Mouse (Mus musculus) urinary bladder, postnatal 25 days (tissue): ENCODE measurements at regions not wholly inside any gene's neighbourhood (a gene's known extent, or its start where the extent isn't known, plus 50 kb on each side); places are given as distances from the start of the nearest gene placed in this dataset.

ENCODE experiments used
- DNase-seq: peaks from one replicate; pipeline ENCODE4 v3.0.0; 2022; ENCODE audit warnings: low spot score

DNA sequence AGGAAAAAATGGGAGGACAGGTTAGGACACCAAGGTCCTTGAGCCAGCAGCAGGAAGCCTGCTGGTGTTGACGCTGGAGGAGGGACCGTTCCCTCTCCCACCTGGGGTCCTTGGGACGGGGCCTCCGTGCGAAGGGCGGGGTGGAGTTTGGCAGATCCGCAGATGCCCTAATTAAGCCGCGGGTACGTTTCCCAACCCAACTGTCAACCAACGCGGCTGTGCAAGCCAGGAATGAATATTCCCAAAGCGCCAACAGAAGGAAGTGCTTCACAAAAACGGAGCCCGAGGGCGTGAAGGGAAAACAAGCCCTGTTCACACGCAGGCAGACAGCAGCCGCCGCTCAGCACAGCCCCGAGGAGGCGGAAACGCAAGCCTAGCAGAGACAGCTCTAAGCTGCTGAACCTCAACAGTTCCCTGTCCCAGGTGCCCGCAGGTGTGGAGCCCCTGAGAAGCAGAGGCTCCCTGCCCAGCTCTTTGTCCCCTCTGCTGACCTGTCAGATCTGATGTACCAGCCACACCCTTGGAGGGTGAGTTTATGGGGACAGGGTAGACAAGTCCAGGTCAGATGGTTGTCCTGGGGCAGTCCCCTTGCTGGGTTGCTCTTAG lies 136.1 kb upstream of the Gli2 start:
- no peak for DNase-seq

DNA sequence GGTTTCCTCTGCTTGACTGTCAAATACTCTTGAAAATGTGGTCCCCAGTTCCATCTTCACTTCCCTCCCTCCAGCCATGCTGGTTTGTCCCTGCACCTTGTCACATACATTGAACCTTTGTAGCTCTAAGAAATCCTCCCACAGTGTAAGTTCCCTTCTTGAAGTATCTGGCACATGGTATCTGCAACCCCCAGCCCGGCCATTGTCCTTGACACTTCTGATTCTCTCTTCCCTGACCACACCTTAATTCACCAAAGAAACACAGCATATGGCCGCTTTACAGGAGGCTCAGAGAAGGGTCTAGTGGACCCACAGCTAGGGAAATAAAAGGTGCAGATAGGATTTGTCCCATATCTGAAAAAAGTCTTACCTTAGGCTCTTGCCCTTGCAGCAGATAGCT lies 133.9 kb upstream of the Gli2 start:
- DNase-seq, result no peak

DNA sequence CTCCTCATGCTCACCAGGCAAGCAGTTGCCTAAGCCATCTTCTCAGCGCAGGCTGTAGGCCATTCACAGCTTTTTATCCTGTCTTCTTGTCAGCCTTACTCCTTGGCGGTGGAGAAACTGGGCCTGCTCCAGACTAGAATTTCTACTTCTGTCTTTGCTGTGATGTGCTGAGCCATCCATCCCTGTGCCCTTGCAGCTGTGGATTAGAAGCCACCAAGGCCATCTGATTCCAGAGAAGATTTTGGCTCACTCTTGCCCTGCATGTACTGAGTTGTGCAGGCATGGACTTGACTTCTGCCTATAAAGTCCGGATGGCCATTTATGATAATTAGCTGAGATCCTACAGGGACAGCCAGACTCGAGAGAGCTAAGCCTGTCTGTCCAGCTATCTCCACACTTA lies 133.4 kb upstream of the Gli2 start:
- DNase-seq, result no peak

DNA sequence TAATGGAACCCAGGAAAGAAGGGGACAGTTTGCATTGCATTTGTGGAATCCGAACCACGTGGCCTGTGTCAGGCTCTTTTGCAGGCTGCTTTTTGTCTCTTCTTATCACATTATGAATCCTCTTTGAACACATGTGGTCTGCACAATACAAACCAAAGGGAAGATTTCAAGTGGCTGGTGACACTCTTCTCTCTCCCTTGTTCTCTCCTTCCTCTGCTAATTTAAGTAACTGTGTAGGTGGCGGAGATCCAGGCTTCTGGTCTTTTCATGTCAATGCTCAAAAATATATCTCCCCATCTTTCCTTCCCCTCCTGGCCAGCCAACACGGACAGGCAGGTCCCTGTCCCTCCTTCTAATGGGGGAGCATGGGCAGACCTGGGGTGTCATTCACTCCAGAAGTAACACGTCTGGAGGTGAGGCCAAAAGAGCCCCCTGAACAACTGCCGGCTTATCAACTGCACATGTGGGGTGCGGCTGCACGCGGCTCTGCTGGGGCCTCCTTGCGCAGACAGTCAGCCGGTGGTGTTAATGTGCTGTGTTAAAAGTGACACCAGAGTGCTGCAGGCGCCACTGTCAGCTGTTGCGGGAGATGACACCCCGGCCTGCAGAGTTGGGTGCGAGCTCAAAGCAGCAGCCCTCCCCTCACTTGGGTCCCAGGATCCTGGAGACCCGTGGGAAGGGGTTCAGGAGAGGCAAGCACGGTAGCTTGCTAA lies 130.3 kb upstream of the Gli2 start:
- DNase-seq, result no peak

DNA sequence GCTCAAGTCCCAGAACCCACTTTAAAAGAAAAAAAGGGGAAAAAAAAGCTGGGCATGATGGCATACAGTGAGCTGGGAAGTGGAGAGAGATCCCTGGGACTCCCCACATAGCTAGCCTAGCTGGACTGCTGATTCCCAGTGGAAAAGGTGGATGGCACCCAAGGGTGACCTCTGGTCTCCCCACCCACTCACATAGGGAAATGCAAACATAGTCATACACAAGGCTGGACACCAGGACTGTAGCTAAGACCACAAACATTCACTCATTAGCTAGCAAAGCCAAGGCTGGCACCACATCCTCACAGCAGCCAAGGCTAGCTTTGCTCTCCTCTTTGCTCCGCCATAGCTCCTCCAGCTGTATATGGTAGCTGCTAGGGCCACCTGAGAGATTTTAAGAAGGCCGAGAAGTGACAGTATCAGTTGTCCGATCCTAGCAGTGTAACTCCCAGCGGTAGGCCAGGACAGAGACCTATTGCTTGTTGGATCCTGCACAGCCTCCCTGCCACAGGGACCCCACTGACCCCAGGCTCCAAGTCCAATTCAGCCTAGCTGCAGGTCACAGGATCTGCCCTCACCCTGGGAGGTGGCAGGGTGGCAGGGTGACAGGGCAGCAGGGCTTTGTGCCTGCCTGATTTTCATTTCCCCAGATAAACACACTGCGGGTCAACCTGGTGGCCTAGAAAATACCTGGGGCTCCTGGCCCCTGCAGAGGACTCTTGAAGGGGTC lies 119.8 kb upstream of the Gli2 start:
- DNase-seq, result no peak

- no peak for DNase-seq
Measured at GRCm38 (mm10) chr1:119167443-119167842, 114.0 kb upstream of the Gli2 start.

- no peak for DNase-seq
Measured at GRCm38 (mm10) chr1:119166286-119166685, 112.9 kb upstream of the Gli2 start.

GRCm38 (mm10) chr1:119164811-119165210 lies 111.4 kb upstream of the Gli2 start:
- no peak for DNase-seq

GRCm38 (mm10) chr1:119163846-119164245 lies 110.4 kb upstream of the Gli2 start:
- no peak for DNase-seq

- no peak for DNase-seq
Measured at GRCm38 (mm10) chr1:119163114-119163740, 109.8 kb upstream of the Gli2 start.

DNA sequence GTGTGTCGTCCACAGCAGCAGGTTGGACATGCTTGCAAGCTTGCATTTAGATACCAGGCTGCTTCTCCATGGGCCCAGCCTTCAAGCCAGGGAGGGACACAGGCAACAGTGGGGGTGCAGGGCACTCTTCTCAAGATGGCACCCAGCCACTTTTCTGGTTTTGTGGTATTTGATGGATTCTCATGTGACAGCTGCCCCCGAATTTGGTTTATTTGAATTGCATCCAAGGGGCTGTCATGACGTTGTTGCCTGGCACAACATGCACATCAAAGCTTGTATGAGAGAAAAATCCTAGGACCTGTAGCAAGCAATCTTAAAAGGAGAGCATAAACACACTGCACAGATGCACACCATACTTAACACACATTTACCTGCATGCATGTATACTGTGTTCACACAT lies 108.3 kb upstream of the Gli2 start:
- DNase-seq, result no peak

GRCm38 (mm10) chr1:119160354-119160753 lies 106.9 kb upstream of the Gli2 start:
- no peak for DNase-seq

DNA sequence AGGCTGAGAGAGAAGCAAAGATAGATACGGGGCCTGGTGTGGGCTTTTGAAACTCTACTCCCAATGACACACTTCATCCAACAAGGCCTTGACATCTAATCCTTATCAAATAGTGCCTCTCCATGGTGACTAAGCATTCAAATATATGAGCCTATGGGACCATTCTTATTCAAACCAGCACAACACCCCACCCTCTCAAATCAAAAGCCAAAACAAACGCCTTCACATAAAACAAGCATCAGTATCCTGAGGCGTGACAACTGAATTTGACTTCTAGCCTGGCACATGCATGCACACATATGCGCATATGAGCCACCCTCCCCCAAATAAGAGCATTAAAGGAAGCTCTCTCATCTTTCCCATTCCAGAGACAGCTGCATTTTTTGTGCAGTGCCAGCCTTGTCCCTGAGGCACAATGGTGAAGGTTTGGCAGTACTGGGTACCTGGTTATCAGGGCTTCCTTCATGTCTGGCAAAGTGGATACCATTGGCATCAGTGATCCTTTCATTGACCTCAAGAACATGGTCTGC lies 103.8 kb upstream of the Gli2 start:
- DNase-seq, result no peak

GRCm38 (mm10) chr1:119153619-119154018 lies 100.2 kb upstream of the Gli2 start:
- no peak for DNase-seq

GRCm38 (mm10) chr1:119152776-119153175 lies 99.4 kb upstream of the Gli2 start:
- no peak for DNase-seq

DNA sequence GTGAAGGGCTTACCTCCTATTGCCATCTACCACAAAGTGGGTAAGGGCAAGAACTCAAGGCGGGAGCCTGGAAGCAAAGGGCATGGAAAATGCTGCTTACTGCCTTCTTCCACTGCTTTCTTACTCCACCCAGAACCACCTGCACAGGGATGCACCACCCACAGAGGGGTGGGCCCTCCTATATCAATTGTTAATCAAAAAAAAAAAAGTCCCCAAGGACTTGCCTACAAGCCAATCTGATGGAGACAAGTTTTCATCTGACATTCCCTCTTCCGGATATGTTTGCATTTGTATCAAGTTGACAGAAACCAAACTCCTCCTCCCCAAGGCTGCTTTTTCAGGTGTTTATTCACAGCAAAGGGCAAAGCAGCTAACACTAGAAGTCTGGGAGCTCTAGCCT lies 94.1 kb upstream of the Gli2 start:
- DNase-seq, result no peak

DNA sequence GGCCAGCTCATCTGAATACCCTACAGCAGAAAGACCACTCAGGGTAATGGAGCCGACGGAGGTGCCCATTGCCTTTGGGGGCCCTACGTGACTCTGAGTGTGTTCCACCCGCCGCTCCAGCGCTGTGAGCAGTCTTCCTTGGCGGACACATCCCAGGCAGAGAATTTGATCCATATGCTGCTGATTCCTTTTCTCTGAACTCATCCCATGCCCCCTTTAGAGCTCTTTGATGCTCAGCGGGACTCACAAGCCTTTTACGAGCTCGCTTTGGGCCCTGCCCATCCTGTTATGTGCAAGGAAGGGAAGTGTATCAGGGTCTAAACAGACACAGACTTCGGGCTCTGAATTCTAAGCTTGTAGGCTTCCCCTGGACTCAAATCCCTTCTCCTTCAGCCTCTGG lies 90.4 kb upstream of the Gli2 start:
- DNase-seq, result no peak

DNA sequence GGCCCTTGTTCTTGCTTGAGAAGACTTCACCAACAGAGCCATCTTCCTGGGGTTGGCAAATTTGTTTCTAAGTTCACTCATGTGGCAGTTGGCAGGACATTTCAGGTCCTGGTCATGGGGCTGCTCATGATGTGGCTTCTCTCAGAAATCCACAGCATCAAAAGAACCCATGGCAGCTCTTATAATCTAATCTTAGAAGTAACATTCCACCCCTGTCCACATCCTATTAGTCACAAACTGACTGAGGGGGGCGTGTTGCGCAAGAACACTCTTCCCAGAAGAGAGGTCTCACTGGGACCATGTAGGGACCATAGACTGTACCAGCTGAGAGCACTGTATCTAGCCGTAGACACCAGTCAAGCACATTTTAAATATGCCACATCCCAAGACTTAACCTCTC lies 75.6 kb upstream of the Gli2 start:
- no peak for DNase-seq

DNA sequence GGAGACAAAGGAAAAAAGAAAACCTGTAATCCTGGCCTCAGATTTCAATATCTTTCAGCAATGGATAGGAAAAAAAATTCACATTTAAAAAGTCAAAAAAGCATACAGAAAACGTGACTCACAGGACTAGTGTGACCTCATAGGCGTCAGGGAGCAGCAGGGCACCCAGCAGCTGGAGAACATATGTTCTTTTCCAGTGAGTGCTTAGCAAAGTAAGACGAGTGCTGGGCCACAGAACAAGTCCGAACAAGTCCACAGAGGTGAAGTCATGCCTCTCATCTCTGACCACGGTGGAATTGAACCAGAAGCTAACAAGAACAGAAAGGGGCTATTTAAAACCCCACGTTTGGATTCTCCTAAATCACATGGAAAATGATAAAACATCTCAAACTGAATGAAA lies 72.1 kb upstream of the Gli2 start:
- no peak for DNase-seq

GRCm38 (mm10) chr1:119124798-119125197 lies 71.4 kb upstream of the Gli2 start:
- DNase-seq, result no peak

GRCm38 (mm10) chr1:119124063-119124462 lies 70.6 kb upstream of the Gli2 start:
- DNase-seq, result no peak

DNA sequence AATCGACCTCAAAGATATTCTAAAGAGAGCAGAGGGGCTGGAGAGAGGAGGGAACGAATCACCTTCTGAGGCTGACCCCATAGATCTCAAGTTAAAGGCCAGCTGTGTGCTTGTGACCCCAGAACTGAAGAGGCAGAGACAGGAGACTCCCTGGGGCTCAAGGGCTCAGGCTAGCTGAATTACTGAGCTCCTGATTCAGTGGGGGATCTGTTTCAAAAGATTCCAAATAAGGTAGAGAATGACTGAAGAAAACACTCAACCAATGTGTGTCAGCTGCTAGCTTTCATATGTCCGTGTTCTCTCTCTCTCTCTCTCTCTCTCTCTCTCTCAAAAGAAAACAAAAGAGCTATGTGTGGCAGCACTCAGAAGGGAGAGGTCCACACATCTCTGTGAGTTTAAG lies 70.0 kb upstream of the Gli2 start:
- DNase-seq, result no peak

DNA sequence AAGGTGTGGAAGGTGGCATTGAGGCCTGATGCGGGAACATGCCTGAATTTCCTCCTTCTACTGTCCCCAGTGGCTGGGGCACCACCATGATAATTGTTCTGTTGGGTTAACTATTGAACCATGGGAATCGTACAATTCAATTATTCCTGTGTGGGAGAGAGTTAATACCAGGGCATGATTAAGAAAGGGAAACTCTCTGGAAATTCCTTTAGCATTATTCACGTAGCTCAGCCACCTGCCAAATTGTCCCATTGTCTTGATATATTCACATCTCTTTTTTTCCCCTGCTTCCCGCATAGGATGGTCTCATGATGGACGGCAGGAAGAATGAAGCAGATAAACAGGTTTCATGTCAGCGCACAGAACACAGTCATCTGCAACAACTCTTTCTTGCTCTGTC lies 69.6 kb upstream of the Gli2 start:
- no peak for DNase-seq
